Mouse (Mus musculus) spleen, postnatal 4 days (tissue): Measurements from ENCODE around the gene Adgre1.
A peak's percentile ranks its signal among the peaks of the same experiment; 100 is the strongest.
"Not testable (repeated sequence)": the region's sequence is repeated elsewhere in the genome, so short reads cannot be mapped to it uniquely, and the experiment has no call there.

Source experiments
- DNase-seq, 2 experiments: peaks; one replicate each; pipeline ENCODE4 v3.0.0; 2022; ENCODE audit warnings: low spot score in 2 of 2

The Adgre1 gene

GRCm38 (mm10) chr17:57358441-57358840 is at the start of gene Adgre1:
Adgre1 (plus strand) TSS chr17:57358691.
- no peak for DNase-seq

- no peak for DNase-seq
Observed at GRCm38 (mm10) chr17:57311801-57312200, 46.7 kb upstream of the Adgre1 start.

GRCm38 (mm10) chr17:57327615-57328014 is 30.9 kb upstream of the Adgre1 start:
- DNase-seq = peak in 1 of 2 experiments; percentile 53

GRCm38 (mm10) chr17:57328944-57329343 is 29.5 kb upstream of the Adgre1 start:
- DNase-seq = no peak

- DNase-seq = no peak
Observed at GRCm38 (mm10) chr17:57330993-57331392, 27.5 kb upstream of the Adgre1 start.

GRCm38 (mm10) chr17:57332241-57332640 is 26.2 kb upstream of the Adgre1 start:
- no peak for DNase-seq

GRCm38 (mm10) chr17:57334001-57334760 is 24.3 kb upstream of the Adgre1 start:
- DNase-seq = no peak

GRCm38 (mm10) chr17:57334761-57335150 is 23.7 kb upstream of the Adgre1 start:
- DNase-seq = peak; percentile 84 to 95

GRCm38 (mm10) chr17:57335194-57335593 is 23.3 kb upstream of the Adgre1 start:
- DNase-seq = not testable (repeated sequence)

GRCm38 (mm10) chr17:57335673-57336303 is 22.7 kb upstream of the Adgre1 start:
- DNase-seq = peak; percentile 82 to 94

- no peak for DNase-seq
Observed at GRCm38 (mm10) chr17:57337996-57338395, 20.5 kb upstream of the Adgre1 start.

GRCm38 (mm10) chr17:57339298-57339697 is 19.2 kb upstream of the Adgre1 start:
- no peak for DNase-seq

GRCm38 (mm10) chr17:57341568-57341967 is 16.9 kb upstream of the Adgre1 start:
- no peak for DNase-seq

- peak; percentile 39 to 67 for DNase-seq
Observed at GRCm38 (mm10) chr17:57344029-57344707, 14.3 kb upstream of the Adgre1 start.

GRCm38 (mm10) chr17:57347017-57347416 is 11.5 kb upstream of the Adgre1 start:
- peak in 1 of 2 experiments; percentile 60 for DNase-seq

GRCm38 (mm10) chr17:57347781-57348180 is 10.7 kb upstream of the Adgre1 start:
- DNase-seq = no peak

- peak; percentile 52 to 69 for DNase-seq
Observed at GRCm38 (mm10) chr17:57349067-57349466, 9.4 kb upstream of the Adgre1 start.

GRCm38 (mm10) chr17:57350212-57350611 is 8.3 kb upstream of the Adgre1 start:
- peak in 1 of 2 experiments; percentile 55 for DNase-seq

- peak; percentile 9 to 57 for DNase-seq
Observed at GRCm38 (mm10) chr17:57351107-57351506, 7.4 kb upstream of the Adgre1 start.

- DNase-seq = peak in 1 of 2 experiments; percentile 10
Observed at GRCm38 (mm10) chr17:57359485-57360241, 1.2 kb downstream of the Adgre1 start.
